Mouse (Mus musculus): ENCODE results near the gene Iqgap1.

DNA sequence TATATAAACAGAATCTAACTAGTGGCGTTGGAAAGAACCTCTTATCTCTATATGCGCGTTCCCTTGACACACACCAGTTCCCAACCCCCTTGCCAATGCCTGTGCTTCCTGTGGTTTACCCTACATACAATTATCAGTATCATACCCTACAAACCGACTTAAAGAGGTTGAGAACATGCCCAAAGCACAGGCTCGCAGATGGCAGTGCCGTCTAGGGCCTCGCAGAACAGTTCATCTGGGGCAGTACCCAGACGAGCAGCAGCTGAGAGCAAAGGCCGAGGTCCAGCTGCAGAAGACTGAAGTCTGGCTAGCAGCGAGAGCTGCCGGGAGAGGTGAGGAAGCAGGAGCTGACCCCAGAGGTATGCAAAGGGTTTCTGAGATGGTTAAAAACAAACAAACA lies 158.6 kb downstream of the Iqgap1 start:
- TF ChIP-seq POLR2A (IDR thresholded peaks at IDR 0.05; ENCODE audit: low read depth, low read length): no peak
- no peak for TF ChIP-seq CTCF (IDR thresholded peaks at IDR 0.05; ENCODE audit: borderline replicate concordance, insufficient read depth, low read length)
